Mouse (Mus musculus): ENCODE results near the gene H2-Q4. TPM values are rescaled to one million over a fixed set of nuclear protein-coding genes. Genes with fewer than 3 reads are reported as not detected.
"Not testable (repeated sequence)": the region's sequence is repeated elsewhere in the genome, so short reads cannot be mapped to it uniquely, and the experiment has no call there.

Gene H2-Q4
- 1.5 and 2.4 TPM in 2 replicates for polyA plus RNA-seq (2014; fragmentation: Nextera tagmentation; extraction: Ambion mirVana)

- no peaks in the 10 kb centered on the region for H3K9me3 ChIP-seq (ENCODE audit: control insufficient read depth, low read length)
- peak; percentile 79 for ATAC-seq (ENCODE audit: low FRiP score)
- H3K27me3 ChIP-seq (ENCODE audit: control insufficient read depth, insufficient read depth, low read length) = no peaks in the 10 kb centered on the region
- peak within 1 kb of the TSS; percentile 40 for H3K4me3 ChIP-seq (ENCODE audit: low read depth, low read length)
- under 1% methylated on average over 12 of the region's 16 CpGs for WGBS
- H3K4me2 ChIP-seq (replicated peaks; ENCODE audit: low read depth, low read length) = peak within 1 kb of the TSS; percentile 74
- H3K36me3 ChIP-seq (ENCODE audit: control insufficient read depth, insufficient read depth, low read length) = no peaks in the 10 kb centered on the region
- peak within 1 kb of the TSS; percentile 24 for H3K9ac ChIP-seq (ENCODE audit: low read depth, low read length)
- DNase-seq (ENCODE audit: low spot score) = peak; percentile 80
- H3K4me1 ChIP-seq (replicated peaks; ENCODE audit: control insufficient read depth, insufficient read depth, low read length) = no peaks in the 10 kb centered on the region
- no peak within 1 kb of the TSS for H3K27ac ChIP-seq (ENCODE audit: low read depth, low read length)
Measured at GRCm38 (mm10) chr17:35379369-35379728, at the start of gene H2-Q4. Gene H2-Q4, plus strand, starts transcription at chr17:35379617.

GRCm38 (mm10) chr17:35329714-35330113, 49.7 kb upstream of the H2-Q4 start:
- 60% methylated on average over 3 of the region's 3 CpGs for WGBS

GRCm38 (mm10) chr17:35331546-35331945, 47.9 kb upstream of the H2-Q4 start:
- not testable (repeated sequence) for H3K36me3 ChIP-seq (ENCODE audit: control insufficient read depth, insufficient read depth, low read length); H3K4me3 ChIP-seq (ENCODE audit: low read depth, low read length); H3K9ac ChIP-seq (ENCODE audit: low read depth, low read length); DNase-seq (ENCODE audit: low spot score); H3K27me3 ChIP-seq (ENCODE audit: control insufficient read depth, insufficient read depth, low read length); H3K9me3 ChIP-seq (ENCODE audit: control insufficient read depth, low read length); ATAC-seq (ENCODE audit: low FRiP score); H3K27ac ChIP-seq (ENCODE audit: low read depth, low read length); H3K4me1 ChIP-seq (replicated peaks; ENCODE audit: control insufficient read depth, insufficient read depth, low read length); H3K4me2 ChIP-seq (replicated peaks; ENCODE audit: low read depth, low read length)
- WGBS = 81% methylated on average over 6 of the region's 6 CpGs

More at GRCm38 (mm10) chr17:35329714-35330113, 49.7 kb upstream of the H2-Q4 start:
- not testable (repeated sequence) for ATAC-seq (ENCODE audit: low FRiP score); H3K36me3 ChIP-seq (ENCODE audit: control insufficient read depth, insufficient read depth, low read length); H3K4me2 ChIP-seq (replicated peaks; ENCODE audit: low read depth, low read length); DNase-seq (ENCODE audit: low spot score); H3K9ac ChIP-seq (ENCODE audit: low read depth, low read length); H3K27ac ChIP-seq (ENCODE audit: low read depth, low read length); H3K4me3 ChIP-seq (ENCODE audit: low read depth, low read length); H3K4me1 ChIP-seq (replicated peaks; ENCODE audit: control insufficient read depth, insufficient read depth, low read length); H3K9me3 ChIP-seq (ENCODE audit: control insufficient read depth, low read length); H3K27me3 ChIP-seq (ENCODE audit: control insufficient read depth, insufficient read depth, low read length)

- peak; percentile 43 for DNase-seq (ENCODE audit: low spot score)
- H3K27me3 ChIP-seq (ENCODE audit: control insufficient read depth, insufficient read depth, low read length) = peaks cover 30% of the 10 kb centered on the region
- peak within 1 kb of the TSS; percentile 78 for H3K4me2 ChIP-seq (replicated peaks; ENCODE audit: low read depth, low read length)
- peak within 1 kb of the TSS; percentile 53 for H3K9ac ChIP-seq (ENCODE audit: low read depth, low read length)
- 1% methylated on average over 40 of the region's 40 CpGs for whole genome bisulfite sequencing
- no peaks in the 10 kb centered on the region for H3K36me3 ChIP-seq (ENCODE audit: control insufficient read depth, insufficient read depth, low read length)
- ATAC-seq (ENCODE audit: low FRiP score) = no peak
- H3K4me3 ChIP-seq (ENCODE audit: low read depth, low read length) = peak within 1 kb of the TSS; percentile 39
- H3K4me1 ChIP-seq (replicated peaks; ENCODE audit: control insufficient read depth, insufficient read depth, low read length) = peaks cover 8% of the 10 kb centered on the region; the same call in 1 of the 2 replicates
- H3K9me3 ChIP-seq (ENCODE audit: control insufficient read depth, low read length) = no peaks in the 10 kb centered on the region
- no peak within 1 kb of the TSS for H3K27ac ChIP-seq (ENCODE audit: low read depth, low read length)
Measured at GRCm38 (mm10) chr17:35342071-35342671, 37.2 kb upstream of the H2-Q4 start, which contains the start of gene H2-Q2. Gene H2-Q2, plus strand, starts transcription at chr17:35342242.

GRCm38 (mm10) chr17:35342711-35343476, 36.5 kb upstream of the H2-Q4 start:
- ATAC-seq (ENCODE audit: low FRiP score) (no peak), DNase-seq (ENCODE audit: low spot score) (peak; percentile 20)
- H3K9me3 ChIP-seq (ENCODE audit: control insufficient read depth, low read length) = no peaks in the 10 kb centered on the region
- H3K4me2 ChIP-seq (replicated peaks; ENCODE audit: low read depth, low read length) = peak overlapping the region; percentile 78
- peaks cover 8% of the 10 kb centered on the region; the same call in 1 of the 2 replicates for H3K4me1 ChIP-seq (replicated peaks; ENCODE audit: control insufficient read depth, insufficient read depth, low read length)
- H3K9ac ChIP-seq (ENCODE audit: low read depth, low read length) = peak overlapping the region; percentile 53; the same call in 1 of the 2 replicates
- H3K36me3 ChIP-seq (ENCODE audit: control insufficient read depth, insufficient read depth, low read length) = no peaks in the 10 kb centered on the region
- peak overlapping the region; percentile 39 for H3K4me3 ChIP-seq (ENCODE audit: low read depth, low read length)
- WGBS = 2% methylated on average over 46 of the region's 46 CpGs
- H3K27ac ChIP-seq (ENCODE audit: low read depth, low read length) = no peak overlapping the region
- peaks cover 30% of the 10 kb centered on the region for H3K27me3 ChIP-seq (ENCODE audit: control insufficient read depth, insufficient read depth, low read length)

GRCm38 (mm10) chr17:35347659-35348058, 31.8 kb upstream of the H2-Q4 start:
- peaks cover 12% of the 10 kb centered on the region for H3K27me3 ChIP-seq (ENCODE audit: control insufficient read depth, insufficient read depth, low read length)
- ATAC-seq (ENCODE audit: low FRiP score); H3K9me3 ChIP-seq (ENCODE audit: control insufficient read depth, low read length); H3K27ac ChIP-seq (ENCODE audit: low read depth, low read length); H3K36me3 ChIP-seq (ENCODE audit: control insufficient read depth, insufficient read depth, low read length); H3K4me1 ChIP-seq (replicated peaks; ENCODE audit: control insufficient read depth, insufficient read depth, low read length); H3K4me2 ChIP-seq (replicated peaks; ENCODE audit: low read depth, low read length); H3K4me3 ChIP-seq (ENCODE audit: low read depth, low read length); DNase-seq (ENCODE audit: low spot score); H3K9ac ChIP-seq (ENCODE audit: low read depth, low read length): not testable (repeated sequence)

- not testable (repeated sequence) for H3K27me3 ChIP-seq (ENCODE audit: control insufficient read depth, insufficient read depth, low read length); H3K36me3 ChIP-seq (ENCODE audit: control insufficient read depth, insufficient read depth, low read length); H3K27ac ChIP-seq (ENCODE audit: low read depth, low read length); H3K4me2 ChIP-seq (replicated peaks; ENCODE audit: low read depth, low read length); DNase-seq (ENCODE audit: low spot score); H3K9me3 ChIP-seq (ENCODE audit: control insufficient read depth, low read length); ATAC-seq (ENCODE audit: low FRiP score); H3K4me1 ChIP-seq (replicated peaks; ENCODE audit: control insufficient read depth, insufficient read depth, low read length); H3K4me3 ChIP-seq (ENCODE audit: low read depth, low read length); H3K9ac ChIP-seq (ENCODE audit: low read depth, low read length)
- 78% methylated on average over 6 of the region's 6 CpGs for WGBS
Measured at GRCm38 (mm10) chr17:35353275-35353674, 26.1 kb upstream of the H2-Q4 start.

GRCm38 (mm10) chr17:35354071-35354470, 25.3 kb upstream of the H2-Q4 start:
- 75% methylated on average over 2 of the region's 2 CpGs for WGBS

More at GRCm38 (mm10) chr17:35354071-35354470, 25.3 kb upstream of the H2-Q4 start:
- Histone ChIP-seq H3K4me3 (ENCODE audit: low read depth, low read length) (no peak overlapping the region), H3K9me3 (ENCODE audit: control insufficient read depth, low read length) (no peaks in the 10 kb centered on the region), H3K27ac (ENCODE audit: low read depth, low read length) (no peak overlapping the region), H3K36me3 (ENCODE audit: control insufficient read depth, insufficient read depth, low read length) (no peaks in the 10 kb centered on the region), H3K4me1 (replicated peaks; ENCODE audit: control insufficient read depth, insufficient read depth, low read length) (no peaks in the 10 kb centered on the region), H3K4me2 (replicated peaks; ENCODE audit: low read depth, low read length) (no peak overlapping the region), H3K27me3 (ENCODE audit: control insufficient read depth, insufficient read depth, low read length) (peaks cover 6% of the 10 kb centered on the region; the same call in 1 of the 2 replicates), H3K9ac (ENCODE audit: low read depth, low read length) (no peak overlapping the region)
- ATAC-seq (ENCODE audit: low FRiP score) (no peak), DNase-seq (ENCODE audit: low spot score) (no peak)
